Mouse (Mus musculus) kidney, embryonic 16.5 days (tissue): ENCODE measurements around the gene Ccdc181. TPM values are rescaled to one million over a fixed set of nuclear protein-coding genes. Genes with fewer than 3 reads are reported as not detected.
A peak's percentile ranks its signal among the peaks of the same experiment; 100 is the strongest.

ENCODE experiments used
- ATAC-seq: fragments of 200-750 bp; cut with Nextera tagmentation; 2 replicates; pipeline ENCODE4 v1.8.0; 2017; ENCODE audit warnings: moderate TSS enrichment; ENCODE audit not compliant: low FRiP score, low TSS enrichment
- H3K27ac ChIP-seq: fragments of 300-500 bp; sonication (generic); 2 replicates; pipeline ENCODE4 v1.5.1; 2014; ENCODE audit warnings: low read length
- H3K27me3 ChIP-seq: fragments of 300-500 bp; sonication (generic); 2 replicates; pipeline ENCODE4 v1.6.1; 2014; ENCODE audit warnings: low read length, control low read depth, mixed read lengths; ENCODE audit not compliant: insufficient read depth
- H3K36me3 ChIP-seq: fragments of 300-500 bp; sonication (generic); 2 replicates; pipeline ENCODE4 v1.6.1; 2014; ENCODE audit warnings: low read length, control low read depth, mixed read lengths; ENCODE audit not compliant: insufficient read depth
- H3K4me1 ChIP-seq: fragments of 300-500 bp; sonication (generic); 2 replicates; pipeline ENCODE4 v1.6.1; 2014; ENCODE audit warnings: low read length, control low read depth, mixed read lengths; ENCODE audit not compliant: insufficient read depth
- H3K4me2 ChIP-seq: fragments of 300-500 bp; sonication (generic); replicated peaks from 2 replicates; pipeline ENCODE4 v1.6.1; 2014; ENCODE audit warnings: low read depth, low read length
- H3K4me3 ChIP-seq: fragments of 300-500 bp; sonication (generic); 2 replicates; pipeline ENCODE4 v1.5.1; 2014; ENCODE audit warnings: mild to moderate bottlenecking, low read length
- H3K9ac ChIP-seq: fragments of 300-500 bp; sonication (generic); replicated peaks from 2 replicates; pipeline ENCODE4 v1.6.1; 2014; ENCODE audit warnings: low read length
- H3K9me3 ChIP-seq: fragments of 300-500 bp; sonication (generic); 2 replicates; pipeline ENCODE4 v1.6.1; 2016; ENCODE audit warnings: low read length, control low read depth
- WGBS: fragments of 180-500 bp; shearing (Covaris S2); extraction: QIAGEN DNeasy Blood & Tissue Kit; methylation state at CpG from one replicate; pipeline ENCODE4 v1.1.7; 2014; 5-methylcytosine and 5-hydroxymethylcytosine counted together
- polyA plus RNA-seq: library from polyadenylated mRNA; unstranded; fragments of >200 nt; fragmentation: Nextera tagmentation; extraction: Ambion mirVana; gene quantifications from 2 replicates; pipeline ENCODE4 v1.2.1, GENCODE M21; 2015

The Ccdc181 gene
- polyA plus RNA-seq, 1 experiment from 2014 or later = 14.3 TPM

DNA sequence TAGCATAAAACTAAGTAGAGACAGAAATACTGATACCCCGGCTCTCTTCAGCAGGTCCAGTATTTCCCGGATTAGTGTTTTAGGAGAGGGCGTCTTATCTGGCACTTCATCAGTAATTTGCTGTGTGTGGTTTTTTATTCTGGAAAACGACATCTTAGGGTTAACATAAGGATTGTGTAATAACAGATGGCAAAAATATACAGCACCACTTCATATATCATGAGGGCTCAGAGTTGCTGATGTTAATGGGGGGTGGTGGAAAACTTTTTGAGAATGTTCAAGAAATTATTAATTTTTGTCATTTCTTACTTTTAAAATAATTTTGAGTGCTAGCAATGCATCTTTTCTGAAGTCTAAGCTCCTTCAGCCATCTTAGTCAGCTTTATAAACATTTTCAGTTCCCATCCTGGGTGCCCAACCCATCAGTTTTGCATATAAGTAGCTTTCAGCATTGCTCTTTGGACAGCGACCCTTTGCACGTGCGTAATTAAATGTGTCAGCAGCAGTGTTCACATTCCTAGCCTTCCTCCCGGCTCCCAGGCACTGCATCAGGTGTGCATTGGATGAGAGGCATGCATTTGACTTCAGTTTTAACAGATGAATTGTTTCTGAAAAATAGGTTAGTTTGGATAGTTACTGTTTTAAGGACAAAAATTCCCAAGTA lies 47.7 kb downstream of the Ccdc181 start:
- Histone ChIP-seq H3K4me3 (no peak overlapping the region), H3K27me3 (no peaks in the 10 kb centered on the region), H3K4me2 (no peak overlapping the region), H3K4me1 (peaks cover 3% of the 10 kb centered on the region; the same call in 1 of the 2 replicates), H3K36me3 (no peaks in the 10 kb centered on the region), H3K27ac (no peak overlapping the region), H3K9me3 (no peaks in the 10 kb centered on the region), H3K9ac (no peak overlapping the region)
- no peak for ATAC-seq
- 66% methylated on average over 8 of the region's 8 CpGs for WGBS

DNA sequence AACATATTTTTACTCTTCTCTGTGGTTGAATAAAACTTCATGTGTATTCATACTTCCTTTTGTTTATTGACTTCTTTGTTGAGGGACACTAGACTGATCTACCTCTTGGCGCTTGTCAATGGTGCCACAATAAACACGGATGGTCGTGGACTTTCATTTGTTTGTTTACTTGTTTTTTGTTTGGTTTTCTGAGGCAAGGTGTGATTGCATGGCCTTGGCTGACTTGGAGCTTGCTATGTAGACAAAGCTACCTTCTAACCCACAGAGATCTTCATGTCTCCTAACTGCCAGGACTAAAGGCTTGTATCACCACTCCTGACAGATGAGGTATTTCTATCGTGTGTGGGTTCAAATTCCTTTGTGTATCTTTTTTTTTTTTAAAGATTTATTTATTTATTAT lies 48.8 kb downstream of the Ccdc181 start:
- no peak overlapping the region for H3K4me3 ChIP-seq
- H3K9me3 ChIP-seq = no peaks in the 10 kb centered on the region
- 88% methylated on average over 4 of the region's 4 CpGs for WGBS
- no peak overlapping the region for H3K4me2 ChIP-seq
- ATAC-seq = no peak
- H3K4me1 ChIP-seq = peaks cover 3% of the 10 kb centered on the region; the same call in 1 of the 2 replicates
- no peak overlapping the region for H3K9ac ChIP-seq
- no peaks in the 10 kb centered on the region for H3K36me3 ChIP-seq
- no peaks in the 10 kb centered on the region for H3K27me3 ChIP-seq
- no peak overlapping the region for H3K27ac ChIP-seq

DNA sequence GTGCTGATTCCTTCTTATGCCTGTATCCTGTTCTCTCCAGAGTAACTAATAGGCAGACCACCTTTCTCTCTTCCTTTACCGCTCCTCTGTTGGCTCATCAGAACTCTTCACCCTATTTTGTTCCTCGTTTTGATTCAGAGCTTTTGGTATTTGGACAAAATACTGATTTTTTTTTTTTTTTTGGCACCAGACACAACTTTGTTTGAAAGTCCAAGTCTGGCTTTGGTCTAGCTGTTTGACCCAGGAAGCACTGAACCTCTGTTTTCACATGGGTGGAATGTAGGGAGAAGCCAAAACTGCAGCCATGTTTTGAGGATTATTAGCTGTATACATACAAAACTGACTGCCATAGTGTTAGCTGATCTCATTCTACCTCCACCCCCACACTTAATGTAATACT lies 49.5 kb downstream of the Ccdc181 start:
- Histone ChIP-seq H3K4me2 (no peak overlapping the region), H3K9ac (no peak overlapping the region), H3K36me3 (no peaks in the 10 kb centered on the region), H3K27ac (no peak overlapping the region), H3K4me3 (no peak overlapping the region), H3K27me3 (no peaks in the 10 kb centered on the region), H3K4me1 (peaks cover 3% of the 10 kb centered on the region; the same call in 1 of the 2 replicates), H3K9me3 (no peaks in the 10 kb centered on the region)
- WGBS = 65% methylated on average over 2 of the region's 2 CpGs
- no peak for ATAC-seq

DNA sequence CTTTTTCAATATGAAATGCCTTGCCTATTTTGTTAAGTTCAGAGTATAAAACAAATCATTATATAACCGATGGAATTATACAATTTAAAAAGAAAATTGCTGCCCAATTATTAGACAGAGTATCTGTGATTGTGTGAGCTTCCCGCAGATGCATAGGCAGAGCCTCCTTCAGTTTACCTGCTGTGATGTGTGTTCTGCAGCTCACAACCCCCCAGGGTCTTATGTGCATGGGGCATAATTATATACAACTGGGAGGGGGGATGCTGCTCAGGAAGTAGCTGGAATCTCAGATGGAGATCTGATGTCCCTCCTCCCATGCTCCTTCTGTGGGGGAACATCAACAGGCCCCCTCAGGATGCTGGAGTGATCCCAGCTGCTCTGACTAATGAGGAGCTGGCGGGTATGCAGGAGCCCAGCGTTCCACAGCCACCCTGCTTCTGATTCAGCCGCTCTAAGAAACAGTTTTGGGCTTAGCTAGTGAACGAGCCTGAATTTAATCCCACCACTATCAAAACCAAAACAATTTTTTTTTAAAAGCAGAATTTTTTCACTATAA lies 51.3 kb downstream of the Ccdc181 start:
- Histone ChIP-seq H3K27ac (no peak overlapping the region), H3K9ac (no peak overlapping the region)
- ATAC-seq = peak; percentile 87

DNA sequence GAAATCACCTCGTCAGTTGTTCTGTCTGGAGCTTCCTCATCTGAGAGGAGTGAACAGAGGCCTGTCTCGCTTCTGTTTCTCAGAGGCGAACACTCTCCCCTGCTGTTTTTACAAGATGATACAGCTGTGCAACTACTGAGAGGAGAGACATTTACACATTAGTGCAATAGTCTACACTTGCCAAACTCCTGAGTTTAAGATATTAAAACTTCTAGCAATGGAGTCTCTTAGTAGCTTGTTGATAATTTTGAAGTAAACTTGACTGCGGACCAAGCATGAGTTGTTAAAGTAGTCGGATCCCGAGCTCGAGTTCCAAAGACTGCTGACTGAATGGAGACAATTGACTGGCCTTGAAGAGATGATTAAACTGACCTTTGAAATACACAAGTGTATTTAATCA lies 52.4 kb downstream of the Ccdc181 start:
- Histone ChIP-seq H3K4me2 (no peak overlapping the region), H3K4me1 (no peaks in the 10 kb centered on the region), H3K9me3 (no peaks in the 10 kb centered on the region), H3K4me3 (no peak overlapping the region), H3K27me3 (no peaks in the 10 kb centered on the region), H3K36me3 (0 out of 2 replicates have a peak, but pooled peaks cover 11% of the 10 kb centered on the region), H3K27ac (no peak overlapping the region), H3K9ac (no peak overlapping the region)
- 83% methylated on average over 7 of the region's 7 CpGs for WGBS
- ATAC-seq = no peak

More for the DNA sequence above, 51.3 kb downstream of the Ccdc181 start:
- H3K4me2 ChIP-seq = no peak overlapping the region
- no peaks in the 10 kb centered on the region for H3K9me3 ChIP-seq
- H3K27me3 ChIP-seq = no peaks in the 10 kb centered on the region
- no peaks in the 10 kb centered on the region for H3K4me1 ChIP-seq
- H3K36me3 ChIP-seq = 0 out of 2 replicates have a peak, but pooled peaks cover 8% of the 10 kb centered on the region
- no peak overlapping the region for H3K4me3 ChIP-seq
- 56% methylated on average over 6 of the region's 6 CpGs for WGBS

DNA sequence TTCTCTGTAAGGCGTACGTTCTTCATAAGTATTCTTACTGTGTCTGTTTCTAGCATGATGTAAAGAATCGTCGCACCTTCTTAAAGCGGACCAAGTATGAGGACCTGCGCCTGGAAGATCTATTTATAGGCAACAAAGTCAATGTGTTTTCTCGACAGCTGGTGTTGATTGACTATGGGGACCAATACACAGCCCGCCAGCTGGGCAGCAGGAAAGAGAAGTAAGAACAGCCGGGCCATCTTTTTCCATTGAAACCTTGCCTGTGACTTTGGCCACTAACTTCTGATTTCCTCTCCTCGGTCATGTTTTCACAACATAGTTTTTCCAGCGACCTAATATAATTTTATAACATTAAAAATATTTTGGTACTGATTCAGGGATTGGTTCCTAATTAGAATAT lies 57.2 kb downstream of the Ccdc181 start:
- no peak overlapping the region for H3K27ac ChIP-seq
- no peaks in the 10 kb centered on the region for H3K4me1 ChIP-seq
- WGBS = 92% methylated on average over 11 of the region's 11 CpGs
- no peaks in the 10 kb centered on the region for H3K27me3 ChIP-seq
- no peak for ATAC-seq
- H3K9me3 ChIP-seq = no peaks in the 10 kb centered on the region
- no peak overlapping the region for H3K4me3 ChIP-seq
- peaks cover 30% of the 10 kb centered on the region; the same call in 1 of the 2 replicates for H3K36me3 ChIP-seq
- no peak overlapping the region for H3K4me2 ChIP-seq
- H3K9ac ChIP-seq = no peak overlapping the region

DNA sequence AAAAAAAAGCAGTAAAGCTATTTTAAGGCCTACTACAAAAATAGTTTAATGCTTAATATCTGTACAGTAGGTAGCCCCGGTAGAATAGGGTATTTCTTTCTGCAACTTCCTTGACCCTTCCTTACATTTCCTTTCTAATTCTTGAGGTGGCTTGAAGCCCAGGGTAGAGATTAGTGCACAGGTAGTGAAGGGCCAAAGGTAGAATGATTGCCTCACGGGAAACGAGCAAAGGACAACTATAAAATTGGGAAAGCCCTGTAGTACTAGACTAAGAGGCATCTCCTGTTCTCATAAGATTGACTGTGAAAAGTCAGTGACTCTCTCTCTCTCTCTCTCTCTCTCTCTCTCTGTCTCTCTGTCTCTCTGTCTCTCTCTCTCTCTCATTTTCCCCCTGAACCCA lies 60.0 kb downstream of the Ccdc181 start:
- H3K9me3 ChIP-seq = no peaks in the 10 kb centered on the region
- no peaks in the 10 kb centered on the region for H3K4me1 ChIP-seq
- peaks cover 28% of the 10 kb centered on the region; the same call in 1 of the 2 replicates for H3K36me3 ChIP-seq
- no peaks in the 10 kb centered on the region for H3K27me3 ChIP-seq
- ATAC-seq = no peak
- no peak overlapping the region for H3K27ac ChIP-seq
- no peak overlapping the region for H3K4me2 ChIP-seq
- 93% methylated on average over 3 of the region's 3 CpGs for WGBS
- H3K4me3 ChIP-seq = no peak overlapping the region
- H3K9ac ChIP-seq = no peak overlapping the region

DNA sequence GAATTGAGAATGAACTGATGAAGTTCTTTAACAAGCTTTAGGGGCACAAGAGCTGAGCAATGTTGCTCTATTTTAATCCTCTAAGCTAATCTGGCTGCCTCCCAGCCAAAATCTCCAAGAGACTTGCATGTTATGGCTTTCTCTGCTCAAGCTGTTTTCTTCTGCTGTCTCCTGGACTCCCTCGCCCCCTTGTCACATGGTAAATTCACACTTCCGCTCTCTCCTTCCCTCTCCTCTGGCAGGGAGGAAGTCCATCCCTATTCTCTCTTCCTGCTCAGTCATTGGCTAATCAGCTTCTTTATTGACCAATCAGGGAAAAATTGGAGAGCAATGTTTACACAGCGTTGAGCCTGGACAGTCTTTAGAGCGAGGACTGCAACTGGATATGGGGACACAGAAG lies 60.5 kb downstream of the Ccdc181 start:
- Histone ChIP-seq H3K4me2 (no peak overlapping the region), H3K27me3 (no peaks in the 10 kb centered on the region), H3K27ac (no peak overlapping the region), H3K4me1 (no peaks in the 10 kb centered on the region), H3K9me3 (no peaks in the 10 kb centered on the region), H3K36me3 (peaks cover 24% of the 10 kb centered on the region; the same call in 1 of the 2 replicates), H3K9ac (no peak overlapping the region), H3K4me3 (no peak overlapping the region)
- 85% methylated on average over 4 of the region's 4 CpGs for WGBS
- ATAC-seq = no peak
